Mouse (Mus musculus) monocyte, adult 2 months (primary cell): Measurements from ENCODE around the gene 4931440F15Rik.
A peak's percentile ranks its signal among the peaks of the same experiment; 100 is the strongest.

Experiments used
- DNase-seq, 2 experiments: peaks; one replicate each; pipeline ENCODE4 v3.0.0; 2022; ENCODE audit warnings: low spot score in 2 of 2, low read depth in 1 of 2

4931440F15Rik gene

DNA sequence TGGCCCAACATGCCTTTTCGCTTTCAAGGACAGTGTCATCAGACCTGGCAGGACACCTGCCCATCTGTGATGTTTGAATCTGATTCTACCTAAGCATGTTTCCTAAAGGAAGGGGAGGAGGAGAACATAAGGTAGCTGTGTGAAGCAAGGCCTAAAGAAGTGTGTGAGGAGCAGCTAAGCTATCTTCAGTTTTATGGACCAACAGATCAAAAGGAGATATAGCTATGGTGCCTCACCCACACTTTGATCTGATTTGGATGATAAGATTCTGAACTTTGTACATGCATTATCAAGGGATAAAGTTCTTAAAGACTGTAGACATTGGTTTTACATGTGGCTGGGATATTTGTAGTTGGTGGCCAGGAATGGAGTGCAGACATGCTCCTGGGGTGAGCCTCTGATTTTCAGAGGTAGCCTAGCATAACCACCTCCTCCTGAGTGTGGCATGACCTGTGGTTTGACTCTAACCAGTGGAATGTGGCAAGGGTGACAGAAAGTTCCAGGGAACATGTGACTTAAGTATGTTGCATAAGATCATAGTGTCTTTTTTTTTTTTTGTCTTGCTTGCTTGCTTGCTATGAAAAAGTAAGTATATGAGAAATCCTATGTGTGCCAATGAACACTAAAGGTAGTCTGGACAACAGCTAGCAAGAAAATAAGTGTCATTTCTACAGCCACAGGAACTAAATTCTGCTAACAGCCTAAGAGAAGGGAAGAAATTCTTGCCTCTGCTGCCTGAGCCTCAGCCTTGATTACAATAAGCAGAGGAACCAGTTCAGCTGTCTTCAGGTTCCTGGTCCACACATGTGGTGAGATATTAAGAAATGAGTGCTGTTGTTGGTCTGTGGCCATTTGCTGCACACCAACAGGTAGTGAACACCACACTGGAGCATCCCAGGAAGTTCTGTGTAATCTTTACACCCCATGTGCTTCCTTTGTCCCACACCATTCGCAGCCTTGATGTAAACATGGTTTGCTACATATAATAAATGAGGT, 23.7 kb downstream of the 4931440F15Rik start:
- no peak for DNase-seq

DNA sequence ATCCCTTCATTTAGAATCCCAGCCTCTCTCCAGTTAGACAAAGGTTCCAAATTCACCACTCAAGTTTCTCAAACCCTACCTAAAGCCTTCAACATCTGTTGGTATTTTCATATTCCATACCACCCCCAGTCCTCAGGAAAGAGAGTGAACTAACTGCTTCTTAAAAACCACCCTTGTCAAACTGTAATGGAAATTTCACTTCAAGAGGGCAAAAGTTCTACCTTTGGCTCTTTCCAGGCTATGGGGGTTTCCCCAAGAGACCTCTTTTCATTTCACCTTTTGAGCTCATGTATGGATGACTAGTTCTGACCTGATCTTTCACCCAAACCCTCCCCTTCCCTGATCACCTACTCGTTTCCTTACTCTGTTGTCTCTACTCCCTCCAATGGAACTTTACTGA, 25.6 kb downstream of the 4931440F15Rik start:
- no peak for DNase-seq

DNA sequence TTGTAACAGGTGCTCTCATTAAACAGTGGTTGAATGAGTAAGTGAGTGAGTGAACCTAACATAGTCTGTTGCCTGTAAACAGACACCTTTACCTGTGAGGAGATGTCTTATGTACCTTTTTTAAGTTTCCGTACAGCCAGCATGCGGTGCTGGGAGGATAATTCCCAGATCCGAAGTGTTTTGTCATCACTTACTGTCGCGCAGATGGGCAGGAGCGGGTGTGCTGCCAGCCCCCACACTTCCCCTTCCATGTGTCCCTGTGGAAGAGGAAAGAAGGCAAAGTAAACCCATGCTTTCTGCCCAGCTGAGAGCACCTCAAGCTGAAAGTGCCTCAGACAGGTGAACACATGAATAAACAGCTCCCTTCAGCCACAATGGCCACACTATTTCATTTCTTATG, 30.4 kb downstream of the 4931440F15Rik start:
- no peak for DNase-seq

DNA sequence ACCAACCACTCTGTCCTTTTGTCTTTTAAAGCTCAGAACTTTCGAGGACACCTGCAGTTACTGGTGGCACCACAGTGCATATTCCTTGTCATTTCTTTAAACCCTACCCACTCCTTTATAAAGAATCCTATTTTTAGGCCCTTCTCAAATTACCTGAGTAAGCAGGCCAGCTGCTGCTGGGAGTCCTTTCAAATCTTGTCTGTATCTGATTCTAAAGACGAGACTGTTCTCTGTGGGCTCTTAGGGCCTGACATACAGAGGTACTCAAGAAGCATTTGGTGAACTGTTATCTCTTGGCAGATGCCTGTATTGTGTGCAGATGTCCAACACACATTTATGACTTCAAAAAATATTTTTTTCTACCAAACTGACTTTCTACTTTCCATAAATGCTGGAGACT, 31.0 kb downstream of the 4931440F15Rik start:
- no peak for DNase-seq

DNA sequence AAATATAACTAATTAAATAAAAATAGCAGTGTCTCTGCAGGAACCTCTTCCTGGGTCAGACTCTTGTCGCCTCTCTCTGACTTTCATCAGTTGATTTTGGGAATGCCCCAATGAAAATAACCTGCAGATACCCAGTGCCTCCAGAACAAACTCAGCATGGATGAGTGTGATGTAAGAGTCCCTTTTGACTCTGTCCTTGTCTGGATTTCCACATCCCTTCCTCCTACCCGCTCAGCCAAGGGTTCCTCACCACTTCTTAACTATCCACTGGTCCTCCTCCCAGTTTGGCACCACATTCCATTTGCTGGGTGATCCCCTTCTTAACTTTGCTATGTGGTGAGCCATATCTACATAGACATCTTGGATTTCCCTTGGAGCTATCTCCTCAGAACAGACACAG, 34.7 kb downstream of the 4931440F15Rik start:
- DNase-seq, result no peak

DNA sequence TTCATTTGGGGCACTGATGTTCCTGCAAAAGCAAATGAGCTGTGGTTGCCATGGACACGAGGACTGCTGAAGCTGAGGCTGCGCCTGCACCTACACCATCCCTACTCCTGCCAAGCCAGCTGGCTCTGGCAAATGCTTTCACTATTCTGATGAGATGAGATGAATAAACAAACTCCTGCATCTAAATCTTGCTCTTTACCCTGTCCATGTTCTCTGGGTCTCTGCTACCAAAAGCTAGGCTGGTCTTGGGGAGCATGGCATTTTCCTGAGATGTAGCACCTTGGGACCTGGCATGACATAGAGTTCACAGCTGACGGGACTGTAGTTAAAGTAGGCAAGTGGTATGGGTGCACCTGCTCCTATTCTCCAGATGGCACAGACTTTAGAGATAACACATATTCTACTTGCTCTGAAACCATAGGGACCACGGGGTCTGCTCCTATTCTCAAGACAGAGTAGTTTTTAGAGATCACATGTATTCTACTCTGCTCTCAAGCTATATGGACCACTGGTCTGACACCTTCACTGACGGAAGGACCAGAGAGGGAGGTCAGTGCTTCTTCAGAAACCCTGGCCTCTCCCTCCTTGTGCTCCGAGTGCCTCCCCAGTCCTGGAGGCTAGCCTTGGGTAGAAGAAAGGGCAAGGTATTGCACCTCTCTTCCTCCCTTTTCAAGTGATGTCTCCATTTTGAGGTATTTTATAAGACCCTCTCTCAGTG, 36.4 kb downstream of the 4931440F15Rik start:
- no peak for DNase-seq

DNA sequence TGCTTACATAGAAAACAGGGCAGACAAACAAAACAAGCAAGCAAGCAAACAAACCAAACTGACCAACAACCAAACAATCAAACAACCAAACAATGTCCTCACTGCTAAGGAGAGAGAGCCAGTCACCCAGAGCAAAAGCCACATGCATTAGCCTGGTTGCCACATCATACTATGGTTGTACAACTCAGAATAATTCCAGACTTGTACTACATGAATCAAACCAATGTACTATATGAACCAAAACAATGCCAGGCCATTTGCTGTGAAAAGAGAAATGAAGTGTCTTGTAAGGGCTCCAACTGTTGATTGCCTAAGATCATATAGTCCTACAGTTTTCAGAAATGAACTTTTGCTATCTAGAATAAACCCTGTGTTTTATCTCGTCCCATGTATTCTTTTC, 37.0 kb downstream of the 4931440F15Rik start:
- no peak for DNase-seq

DNA sequence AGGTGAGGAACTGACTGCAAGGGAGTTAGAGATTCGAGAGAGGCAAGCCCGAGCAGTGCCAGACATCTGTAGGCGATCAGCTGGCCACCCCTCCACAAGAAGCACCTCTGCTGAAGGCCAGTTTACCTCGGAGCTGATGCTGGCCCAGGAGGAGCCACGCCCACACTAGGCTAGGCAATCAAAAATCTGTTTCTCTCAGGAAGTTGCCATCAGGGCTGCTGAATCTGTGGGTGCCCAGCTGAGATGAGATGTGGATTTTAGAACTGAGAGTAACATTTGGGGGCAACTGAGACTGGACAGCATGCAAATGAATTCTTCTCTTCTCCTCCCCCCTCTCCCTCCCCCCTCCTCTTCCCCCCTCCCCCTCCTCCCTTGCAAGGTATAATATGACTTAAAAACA, 38.0 kb downstream of the 4931440F15Rik start:
- DNase-seq, result no peak

DNA sequence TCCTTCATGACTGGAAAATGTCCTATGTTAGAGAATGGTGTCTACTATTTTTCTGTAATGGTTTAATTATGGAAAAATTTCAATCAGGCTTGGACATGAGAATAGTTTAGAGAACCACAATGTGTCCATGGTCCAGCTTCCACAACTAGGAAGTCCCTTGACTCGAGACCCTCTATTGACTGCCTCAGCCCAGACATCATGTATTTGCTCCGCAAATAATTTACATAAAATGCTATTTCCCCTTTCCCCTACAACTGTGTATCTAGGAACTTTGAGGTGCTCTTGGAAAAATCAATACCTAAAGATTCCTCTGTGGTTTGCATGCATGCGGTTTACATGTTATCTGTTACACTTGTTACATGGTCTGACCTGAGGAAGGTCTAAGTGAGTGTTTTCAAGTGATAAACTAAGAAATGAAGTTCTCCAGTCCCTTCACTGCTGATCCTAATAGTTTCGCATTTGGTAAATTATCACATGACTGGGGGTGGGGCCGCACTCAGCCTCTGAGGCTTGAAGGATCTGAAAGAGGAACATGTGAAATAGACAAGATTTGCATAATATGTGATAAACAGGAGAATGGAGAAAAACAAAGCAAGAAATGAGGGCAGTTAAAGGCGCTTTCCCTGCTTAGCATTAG, 38.8 kb downstream of the 4931440F15Rik start:
- DNase-seq, result peak; percentile 58 to 66

DNA sequence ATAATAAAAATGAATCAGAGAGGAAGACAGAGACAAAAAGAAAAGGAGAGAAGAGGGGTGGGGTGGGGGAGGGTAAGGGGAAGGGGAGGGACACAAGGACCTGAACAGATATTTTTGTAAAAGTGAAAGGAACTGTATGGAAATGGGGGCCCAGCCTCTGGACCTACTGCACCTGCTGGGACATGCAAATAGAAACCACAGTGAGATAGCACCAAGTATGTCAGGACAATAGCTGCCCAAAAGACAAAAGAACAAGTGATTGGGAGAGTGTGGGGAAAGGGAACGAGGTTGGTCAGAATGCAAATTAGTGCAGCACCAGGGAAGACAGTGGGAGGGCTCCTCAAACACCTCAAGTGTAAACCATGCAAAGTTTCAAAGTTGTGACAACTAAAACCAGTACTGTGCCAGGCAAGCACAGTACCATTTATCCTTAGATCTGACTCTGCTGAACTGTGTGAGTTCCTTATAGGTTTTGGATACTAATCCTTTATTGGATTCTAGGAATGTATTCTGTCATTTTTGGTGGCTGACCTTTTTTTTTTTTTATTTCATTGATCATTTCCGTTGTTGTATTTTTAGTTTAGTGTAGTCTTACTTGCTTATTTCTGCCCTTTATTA, 46.0 kb downstream of the 4931440F15Rik start:
- no peak for DNase-seq

DNA sequence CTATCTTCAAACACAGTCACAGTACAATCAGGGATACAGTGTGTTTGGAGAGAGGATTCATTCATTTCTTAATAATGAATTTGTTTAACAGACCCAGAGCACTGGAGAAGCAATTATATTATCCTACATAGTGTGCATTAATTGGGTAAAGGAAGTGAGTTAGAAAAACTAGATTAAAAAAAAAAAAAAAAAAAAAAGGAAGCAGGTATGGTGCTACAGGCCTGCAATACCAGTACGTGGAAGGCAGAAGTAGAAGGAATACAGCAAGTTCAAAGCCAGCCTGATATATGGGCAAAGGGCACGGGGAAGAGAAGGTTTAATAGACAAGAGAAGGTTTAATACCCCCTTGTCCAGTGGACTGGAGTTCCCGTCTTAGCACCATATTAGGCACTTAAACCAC, 46.5 kb downstream of the 4931440F15Rik start:
- no peak for DNase-seq

DNA sequence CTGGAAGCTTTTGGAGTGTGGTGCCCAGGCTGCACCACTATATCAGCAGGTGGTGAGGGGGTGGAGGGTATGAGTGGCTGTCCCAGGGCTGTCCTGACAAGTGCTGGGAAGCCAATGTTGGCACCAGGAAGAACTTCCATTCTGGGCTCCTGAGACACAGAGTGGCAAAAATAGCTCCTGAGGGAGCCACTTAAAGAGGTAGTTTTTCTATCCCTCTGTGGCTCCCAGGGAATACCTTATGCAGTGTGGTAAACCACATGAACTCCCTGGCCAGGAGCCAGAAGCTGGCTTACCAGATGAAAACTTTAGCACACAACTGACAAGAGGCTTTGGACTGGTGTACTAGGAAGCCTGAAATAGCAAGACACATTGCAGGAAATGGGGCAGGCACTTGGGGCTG, 47.5 kb downstream of the 4931440F15Rik start:
- no peak for DNase-seq

DNA sequence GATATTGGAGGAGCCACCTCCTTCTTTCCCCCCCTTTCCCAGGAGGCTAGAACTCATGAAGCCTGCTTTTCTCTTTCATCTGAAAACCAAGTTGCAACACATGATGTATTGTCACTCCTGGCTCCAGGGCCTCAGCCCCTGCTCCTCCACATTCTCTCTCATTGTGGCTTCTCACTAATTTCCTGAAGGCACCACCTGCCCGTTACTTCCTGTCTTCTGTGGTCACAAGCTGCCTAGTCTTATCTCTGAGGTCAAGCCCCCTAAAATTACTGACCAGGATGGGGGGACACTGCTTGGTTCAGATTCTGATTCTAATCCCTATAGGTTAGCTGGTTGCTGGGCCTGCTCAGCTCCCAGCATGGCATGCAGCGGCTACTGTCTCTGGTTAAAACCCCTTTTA, 50.7 kb downstream of the 4931440F15Rik start:
- no peak for DNase-seq

DNA sequence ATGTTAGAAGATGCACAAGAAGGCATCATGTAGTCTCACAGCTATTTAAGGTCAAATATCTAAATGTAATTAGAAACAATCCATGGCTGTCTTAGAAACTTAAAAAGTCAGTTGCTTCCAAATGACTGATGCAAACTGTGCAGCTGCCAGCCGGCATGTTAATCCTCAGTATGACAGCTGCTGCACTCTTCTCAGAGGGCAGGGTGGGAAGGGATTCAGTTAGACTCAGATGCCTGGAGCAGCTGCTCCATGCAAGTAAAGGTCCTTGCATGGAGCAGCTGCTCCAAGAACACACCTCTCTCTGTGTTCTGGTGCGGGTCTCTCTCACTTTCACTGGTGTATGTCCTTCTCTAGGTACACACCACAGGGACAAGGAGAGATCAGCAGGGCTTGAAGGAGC, 51.2 kb downstream of the 4931440F15Rik start:
- no peak for DNase-seq
